Mouse (Mus musculus) bone marrow, adult 2 months (tissue): ENCODE measurements around the gene Wdr34.

ENCODE experiments used
- CTCF ChIP-seq: fragments of 200-500 bp; IDR thresholded peaks from 2 replicates; pipeline ENCODE4 v1.5.1; 2011; ENCODE audit warnings: low read length, control low read depth; ENCODE audit not compliant: control insufficient read depth, insufficient read depth
- POLR2A ChIP-seq: fragments of 200-500 bp; IDR thresholded peaks from 2 replicates; pipeline ENCODE4 v1.6.1; 2011; ENCODE audit warnings: low read depth, mild to moderate bottlenecking, control low read depth, low read length, borderline replicate concordance; ENCODE audit not compliant: control insufficient read depth

DNA sequence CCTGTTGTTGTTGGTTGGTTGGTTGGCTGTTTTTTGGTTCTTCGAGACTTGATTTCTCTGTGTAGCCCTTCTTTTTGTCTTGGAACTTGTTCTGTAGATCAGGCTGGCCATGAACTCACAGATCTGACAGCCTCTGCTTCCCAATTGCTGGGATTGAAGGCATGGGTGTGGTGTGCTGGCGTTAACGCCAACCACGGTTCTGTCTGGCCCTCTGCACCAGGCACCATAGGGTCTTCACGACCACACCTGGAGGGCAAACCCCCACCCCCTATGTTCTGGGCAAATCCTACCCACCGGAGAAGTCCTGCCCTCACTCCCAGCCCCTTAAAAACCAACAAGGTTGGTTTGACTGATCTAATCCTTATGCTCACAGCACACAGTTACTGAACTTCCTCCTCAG is 28.3 kb upstream of the Wdr34 start:
- TF ChIP-seq CTCF: no peak
- no peak for TF ChIP-seq POLR2A
